Mouse (Mus musculus): ENCODE data around the gene Gm10318. TPM values are rescaled to one million over a fixed set of nuclear protein-coding genes. Genes with fewer than 3 reads are reported as not detected.

The Gm10318 gene
- polyA plus RNA-seq, 1 experiment: not detected

DNA sequence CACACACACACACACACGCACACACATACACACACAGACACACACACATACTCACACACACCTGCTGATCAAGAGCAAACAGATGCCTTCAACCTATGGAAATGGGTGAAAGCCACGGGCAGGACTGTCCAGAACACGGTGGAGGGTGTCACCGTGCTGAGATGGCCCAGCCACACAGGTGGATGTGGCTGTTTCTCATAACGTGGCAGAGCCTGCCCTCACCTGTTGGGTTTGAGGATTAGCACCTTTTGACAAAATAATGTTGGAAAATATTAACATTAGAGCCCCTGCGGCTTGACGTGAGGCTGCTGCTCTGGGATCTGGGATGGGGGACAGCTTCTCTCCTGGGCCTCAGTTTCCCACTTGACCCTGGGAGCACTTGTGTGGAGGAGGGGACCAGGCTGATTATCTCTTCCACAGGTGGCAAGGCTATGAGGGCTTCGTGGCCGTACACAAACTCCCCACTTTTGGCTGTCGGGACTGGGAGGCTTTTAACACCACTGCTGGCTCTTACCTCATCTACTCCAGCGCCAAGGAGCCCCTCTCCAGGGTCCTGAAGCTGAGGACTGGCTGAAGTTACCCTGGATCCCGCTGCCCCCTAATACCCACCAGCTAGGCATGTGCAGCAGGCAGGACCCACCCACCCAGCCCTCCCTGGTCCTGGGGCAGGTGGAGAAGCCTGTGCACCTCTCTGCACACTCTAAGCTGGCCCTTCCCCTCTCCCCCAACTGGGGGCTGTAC, 33.5 kb downstream of the Gm10318 start:
- 46% methylated on average over 12 of the region's 12 CpGs for WGBS

DNA sequence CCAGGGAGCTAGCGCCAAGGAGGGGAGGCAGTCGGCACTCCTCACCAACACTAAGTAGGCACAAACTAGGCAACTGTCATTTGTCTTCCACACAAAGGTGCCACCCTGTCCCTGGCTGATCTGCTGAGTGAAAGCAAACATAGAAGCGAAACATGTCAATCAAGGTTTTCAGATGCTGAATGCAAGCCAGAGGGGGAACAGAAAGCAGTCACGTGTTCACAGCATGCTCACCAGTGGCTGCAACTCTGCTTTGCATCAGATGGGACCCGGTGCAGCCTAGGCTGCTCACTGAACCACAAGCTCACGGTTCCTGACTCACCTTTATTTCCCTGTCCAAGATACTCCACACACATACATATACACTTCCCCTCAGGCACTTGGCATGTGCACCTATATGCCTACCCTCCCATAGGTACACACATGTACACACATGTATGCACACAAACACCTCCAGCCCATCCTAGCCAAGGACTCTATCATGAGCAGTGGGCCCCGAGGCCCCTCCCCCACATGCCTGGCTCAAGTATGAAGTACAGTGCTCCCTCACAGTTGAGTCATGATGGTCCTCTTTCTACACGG, 38.4 kb downstream of the Gm10318 start:
- WGBS: 77% methylated on average over 8 of the region's 8 CpGs
- no peak for DNase-seq (ENCODE audit: low read depth, low spot score)

More for the DNA sequence above, 33.5 kb downstream of the Gm10318 start:
- DNase-seq (ENCODE audit: low read depth, low spot score): no peak

DNA sequence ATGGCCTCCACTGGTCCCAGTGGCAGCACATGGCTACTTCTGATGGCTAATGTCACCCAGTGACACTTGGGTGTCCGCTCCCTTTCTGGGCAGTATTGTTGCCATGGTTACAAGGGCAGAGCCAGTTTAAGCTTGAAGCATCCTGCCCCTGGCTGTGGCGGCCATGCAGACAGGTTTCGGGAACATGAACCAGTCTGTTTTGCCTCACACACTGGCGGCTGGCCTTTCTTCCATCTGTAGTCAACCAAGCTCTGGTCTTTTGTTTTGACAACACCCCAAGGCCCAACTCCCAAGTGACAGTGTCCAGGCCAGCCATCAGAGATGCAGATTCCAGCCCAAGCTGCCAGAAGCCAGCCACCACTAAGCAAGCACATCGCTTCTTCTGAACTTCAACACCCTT, 42.9 kb downstream of the Gm10318 start:
- WGBS: 56% methylated on average over 5 of the region's 5 CpGs
- DNase-seq (ENCODE audit: low read depth, low spot score): no peak

DNA sequence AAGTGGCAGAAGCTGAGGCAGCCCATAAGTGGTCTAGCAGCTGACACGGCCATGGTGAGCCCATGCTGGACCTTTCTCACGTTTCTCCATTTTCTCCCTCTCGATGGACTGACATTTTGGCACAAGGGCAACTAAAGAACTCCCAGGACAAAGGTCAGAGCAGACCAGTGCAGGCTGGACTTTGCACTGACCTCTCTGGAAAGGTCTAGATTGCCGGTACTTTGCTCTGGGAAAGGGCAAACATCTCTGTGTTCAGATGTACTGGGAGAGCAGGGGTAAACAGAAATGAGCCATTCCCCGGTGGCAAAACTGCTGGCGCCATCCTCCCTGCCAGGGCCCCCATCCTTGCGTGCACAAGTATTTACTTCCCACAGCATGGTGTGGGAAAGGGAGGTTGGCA, 47.5 kb downstream of the Gm10318 start:
- WGBS: 50% methylated on average over 7 of the region's 7 CpGs
- no peak for DNase-seq (ENCODE audit: low read depth, low spot score)

DNA sequence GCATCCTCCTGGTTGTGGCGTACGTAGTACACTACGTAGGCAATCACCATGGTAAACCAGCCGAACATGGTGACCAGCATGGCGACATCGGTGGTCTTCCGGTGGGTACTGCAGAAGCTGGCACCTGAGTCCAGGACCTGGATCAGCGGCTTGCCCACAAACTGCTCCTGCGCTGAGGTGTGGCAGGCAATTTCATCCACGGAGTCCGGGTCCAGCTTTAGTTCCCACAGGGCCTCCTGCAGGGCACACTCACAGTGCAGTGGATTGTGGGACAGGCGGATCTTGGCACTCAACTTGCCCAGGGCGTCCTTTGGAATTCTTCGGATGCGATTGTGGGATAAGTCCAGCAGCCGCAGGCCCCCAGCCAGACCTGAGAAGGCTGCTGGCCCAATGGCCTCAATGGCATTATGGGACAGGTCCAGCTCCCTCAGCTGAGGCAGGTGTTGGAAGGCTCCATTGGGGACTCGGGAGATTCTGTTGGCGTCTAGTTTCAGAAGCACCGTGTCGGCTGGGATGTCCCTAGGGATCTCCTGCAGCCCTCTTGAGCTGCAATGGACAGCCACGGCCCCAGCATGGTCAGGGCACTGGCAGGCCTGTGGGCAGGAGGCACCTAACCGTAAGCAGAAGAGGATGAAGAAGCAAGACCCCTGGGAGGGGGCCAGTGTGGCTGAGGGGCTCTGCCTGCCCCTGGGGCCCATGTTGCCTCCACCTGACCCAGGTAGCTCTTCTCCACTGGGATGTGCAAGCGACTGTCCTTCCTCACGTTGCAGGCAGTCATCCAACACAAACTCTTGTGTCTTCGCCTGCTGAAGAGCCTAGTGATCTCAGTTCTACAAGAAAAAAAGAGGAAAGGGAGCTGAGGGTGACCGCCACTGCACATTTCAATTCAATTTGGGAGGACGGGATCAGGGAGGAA, 48.5 kb downstream of the Gm10318 start:
- no peak for DNase-seq (ENCODE audit: low read depth, low spot score)

DNA sequence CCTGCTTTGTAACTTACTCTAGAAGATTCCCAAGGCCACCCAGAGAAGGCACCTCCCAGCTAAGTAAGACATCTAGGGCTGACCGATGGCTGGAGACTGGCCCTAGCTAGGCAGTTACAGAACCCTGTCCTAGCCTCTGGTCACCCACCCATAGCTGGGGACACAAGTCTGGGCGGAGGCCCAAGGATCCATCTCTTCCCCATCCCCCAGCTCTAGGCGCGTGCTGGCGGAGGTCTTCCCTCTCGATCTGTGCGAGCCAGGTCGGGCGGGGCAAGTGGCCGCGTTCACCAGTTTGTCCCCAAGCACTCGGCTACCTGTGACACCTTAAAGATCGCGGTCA, 49.2 kb downstream of the Gm10318 start:
- no peak for DNase-seq (ENCODE audit: low read depth, low spot score)

More for the DNA sequence above, 48.5 kb downstream of the Gm10318 start:
- WGBS: 83% methylated on average over 27 of the region's 27 CpGs

DNA sequence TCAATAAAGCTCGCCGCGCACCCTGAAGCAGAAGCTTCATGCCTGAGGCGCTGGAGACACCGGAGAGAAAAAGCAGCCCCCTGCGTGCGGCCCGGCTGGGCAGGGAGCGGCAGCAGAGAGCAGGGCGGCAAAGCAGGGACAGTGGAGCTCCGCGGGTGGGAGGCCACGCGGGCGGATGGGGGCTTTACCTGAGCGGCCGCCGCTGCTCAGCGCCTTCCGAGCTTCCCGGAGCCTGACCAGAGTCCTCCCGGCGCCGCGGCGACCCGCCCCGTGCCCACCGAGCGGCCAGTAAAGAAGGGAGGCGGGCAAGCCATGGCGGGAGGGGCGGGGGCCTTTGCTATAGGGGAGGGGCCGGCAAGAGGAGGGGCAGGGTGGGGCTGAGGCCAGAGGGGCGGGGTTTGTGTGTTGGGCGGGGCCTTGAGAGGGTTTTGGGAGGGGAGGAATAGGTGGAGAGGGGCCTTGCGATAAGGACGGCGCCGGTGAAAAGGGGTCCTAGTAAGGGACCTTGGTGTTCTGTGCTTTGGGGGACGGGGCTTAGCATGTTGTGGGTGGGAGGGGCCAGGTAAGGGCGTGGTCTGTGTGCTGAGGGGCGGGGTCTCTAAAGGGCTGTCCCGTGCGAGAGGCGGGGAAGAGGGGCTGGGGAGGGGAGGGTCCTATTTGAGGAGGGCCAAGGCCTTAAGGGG, 49.7 kb downstream of the Gm10318 start, which contains the start of gene Lrrc3:
TSS of gene Lrrc3 (minus strand) at position 326 of the 683 bp plus-strand sequence.
- WGBS: under 1% methylated on average over 45 of the region's 46 CpGs
- no peak for DNase-seq (ENCODE audit: low read depth, low spot score)

More for the DNA sequence above, 49.2 kb downstream of the Gm10318 start:
- WGBS: 4% methylated on average over 14 of the region's 14 CpGs

DNA sequence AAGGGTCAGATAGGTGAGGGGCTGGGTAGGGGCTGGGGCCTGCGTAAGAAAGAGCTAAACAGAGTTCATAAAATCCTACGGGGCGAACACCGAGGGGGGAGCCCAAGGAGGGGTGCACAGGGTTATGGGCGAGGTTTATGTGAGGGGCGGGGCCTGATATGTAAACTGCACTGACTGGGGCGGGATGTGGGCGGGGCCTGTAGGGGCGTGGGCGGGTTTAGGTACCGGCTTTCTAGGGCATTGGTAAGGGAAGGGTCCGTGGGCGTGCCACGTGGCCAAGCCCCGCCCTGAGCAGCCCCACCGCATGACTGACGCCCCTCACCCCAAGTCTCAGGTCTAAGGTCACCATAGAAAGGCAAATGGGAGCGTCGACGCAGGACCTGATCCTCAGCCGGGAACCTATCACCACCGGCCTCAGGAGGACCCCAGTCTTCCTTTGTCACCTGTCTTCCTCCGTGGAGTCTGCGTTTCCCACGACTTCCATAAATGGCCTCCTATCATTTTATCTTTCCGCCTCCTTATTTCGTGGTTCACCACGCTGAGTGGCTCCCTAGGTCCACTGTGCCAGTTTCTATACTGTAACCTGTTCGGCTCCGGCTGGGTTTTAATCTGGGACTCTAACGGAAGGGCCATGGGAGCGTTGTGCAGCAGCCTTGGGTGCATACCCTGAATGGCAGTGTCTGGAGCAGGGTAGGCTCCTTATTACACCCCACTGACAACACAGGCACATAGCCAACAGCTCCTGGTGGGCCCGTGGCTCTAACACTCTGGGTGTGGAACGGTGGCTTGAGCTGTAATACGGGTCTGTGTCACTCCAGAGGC, 50.4 kb downstream of the Gm10318 start:
- WGBS: 4% methylated on average over 35 of the region's 35 CpGs
- DNase-seq (ENCODE audit: low read depth, low spot score): no peak

Other genes with a start within 250 kb of the Gm10318 start
- gene Sumo3, start 246.8 kb upstream of the Gm10318 start, polyA plus RNA-seq (2012; rRNA removed): 293 and 338 TPM in 2 replicates
- not detected in 2 replicates for gene Gm49325, start 246.7 kb upstream of the Gm10318 start, polyA plus RNA-seq (2012; rRNA removed)
- gene Ube2g2, start 230.6 kb upstream of the Gm10318 start, polyA plus RNA-seq (2012; rRNA removed): 27.7 and 31.4 TPM in 2 replicates
- 0.52 and 0.94 TPM in 2 replicates for gene Tspear, start 166.3 kb upstream of the Gm10318 start, polyA plus RNA-seq (2012; rRNA removed)
- gene Gm19402, start 162.1 kb upstream of the Gm10318 start, polyA plus RNA-seq (2012; rRNA removed): not detected in 2 replicates
- not detected in 2 replicates for gene Gm9508, start 155.6 kb upstream of the Gm10318 start, polyA plus RNA-seq (2012; rRNA removed)
- gene Gm10272, start 146.2 kb upstream of the Gm10318 start, polyA plus RNA-seq (2012; rRNA removed): not detected in 2 replicates
- gene Gm10024, start 141.4 kb upstream of the Gm10318 start, polyA plus RNA-seq (2012; rRNA removed): not detected in 2 replicates
- not detected in 2 replicates for gene Gm10142, start 137.1 kb upstream of the Gm10318 start, polyA plus RNA-seq (2012; rRNA removed)
- not detected in 2 replicates for gene Krtap12-1, start 132.3 kb upstream of the Gm10318 start, polyA plus RNA-seq (2012; rRNA removed)
- gene Gm10100, start 126.4 kb upstream of the Gm10318 start, polyA plus RNA-seq (2012; rRNA removed): not detected in 2 replicates
- not detected in 2 replicates for gene Gm18596, start 110.2 kb upstream of the Gm10318 start, polyA plus RNA-seq (2012; rRNA removed)
- not detected in 2 replicates for gene Gm9736, start 101.5 kb upstream of the Gm10318 start, polyA plus RNA-seq (2012; rRNA removed)
- gene Gm3233, start 93.2 kb upstream of the Gm10318 start, polyA plus RNA-seq (2012; rRNA removed): not detected in 2 replicates
- not detected in 2 replicates for gene Gm3238, start 81.5 kb upstream of the Gm10318 start, polyA plus RNA-seq (2012; rRNA removed)
- gene Gm7138, start 75.9 kb upstream of the Gm10318 start, polyA plus RNA-seq (2012; rRNA removed): not detected in 2 replicates
- not detected in 2 replicates for gene Gm3250, start 70.3 kb upstream of the Gm10318 start, polyA plus RNA-seq (2012; rRNA removed)
- not detected in 2 replicates for gene Gm7137, start 64.7 kb upstream of the Gm10318 start, polyA plus RNA-seq (2012; rRNA removed)
- not detected in 2 replicates for gene Gm9639, start 57.8 kb upstream of the Gm10318 start, polyA plus RNA-seq (2012; rRNA removed)
- gene Gm19668, start 53.7 kb upstream of the Gm10318 start, polyA plus RNA-seq (2012; rRNA removed): not detected in 2 replicates
- gene Gm9507, start 41.0 kb upstream of the Gm10318 start, polyA plus RNA-seq (2012; rRNA removed): not detected in 2 replicates
- gene Gm2696, start 38.2 kb upstream of the Gm10318 start, polyA plus RNA-seq (2012; rRNA removed): not detected in 2 replicates
- not detected in 2 replicates for gene Krtap10-4, start 25.8 kb upstream of the Gm10318 start, polyA plus RNA-seq (2012; rRNA removed)
- gene Krtap10-10, start 16.9 kb upstream of the Gm10318 start, polyA plus RNA-seq (2012; rRNA removed): not detected in 2 replicates
- not detected in 2 replicates for gene Gm36176, start 6.1 kb upstream of the Gm10318 start, polyA plus RNA-seq (2012; rRNA removed)
- gene Gm3285, start 9.1 kb downstream of the Gm10318 start, polyA plus RNA-seq (2012; rRNA removed): not detected in 2 replicates
- gene Lrrc3, start 49.7 kb downstream of the Gm10318 start, polyA plus RNA-seq (2012; rRNA removed): 6.4 and 6.8 TPM in 2 replicates
- gene Trpm2, start 117.7 kb downstream of the Gm10318 start, polyA plus RNA-seq (2012; rRNA removed): 2.4 and 4.4 TPM in 2 replicates
- gene 1810043G02Rik, start 125.7 kb downstream of the Gm10318 start, polyA plus RNA-seq (2012; rRNA removed): 10.4 and 13.1 TPM in 2 replicates
- gene Pfkl, start 157.2 kb downstream of the Gm10318 start, polyA plus RNA-seq (2012; rRNA removed): 29.8 and 41.2 TPM in 2 replicates
- gene Dnmt3l, start 189.1 kb downstream of the Gm10318 start, polyA plus RNA-seq (2012; rRNA removed): 0.73 and 1.1 TPM in 2 replicates
- gene Aire, start 190.8 kb downstream of the Gm10318 start, polyA plus RNA-seq (2012; rRNA removed): 0.34 and 0.53 TPM in 2 replicates
- gene Icosl, start 216.4 kb downstream of the Gm10318 start, polyA plus RNA-seq (2012; rRNA removed): 12.1 and 16.2 TPM in 2 replicates

All from large intestine, adult 2 months (tissue).